Mouse (Mus musculus): Measurements from ENCODE around the gene Ttc28. TPM values are rescaled to one million over a fixed set of nuclear protein-coding genes. Genes with fewer than 3 reads are reported as not detected.
A peak's percentile ranks its signal among the peaks of the same experiment; 100 is the strongest.

The Ttc28 gene
- polyA plus RNA-seq, 1 experiment from 2014 or later: 11.7 TPM

DNA sequence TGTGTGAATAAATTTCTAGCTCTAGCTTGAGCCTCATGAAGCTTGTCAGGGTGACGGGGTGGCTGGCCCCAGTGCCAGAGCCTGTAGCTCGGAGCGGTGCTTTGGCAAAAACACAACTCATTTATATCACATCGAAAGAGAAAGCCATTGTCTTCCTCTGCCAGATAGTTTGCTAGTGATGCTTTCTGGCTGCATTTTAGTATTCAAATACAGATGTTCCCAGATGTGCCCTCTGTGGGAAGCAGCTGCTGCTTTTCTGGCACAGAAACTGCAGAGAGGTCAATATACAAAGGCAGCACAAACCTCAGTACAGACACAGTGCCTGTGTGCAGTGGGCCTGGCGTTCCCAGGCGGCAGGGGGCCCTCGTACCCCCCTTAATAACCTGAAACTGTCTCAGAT lies 300.0 kb downstream of the Ttc28 start:
- ATAC-seq (replicated peaks; ENCODE audit: insufficient number of reproducible peaks, low FRiP score, low TSS enrichment, low read depth): no peak
- Histone ChIP-seq H3K27ac (replicated peaks; ENCODE audit: low read depth, low read length) (no peak overlapping the region), H3K36me3 (replicated peaks; ENCODE audit: control insufficient read depth, insufficient read depth, low read depth, low read length) (no peaks in the 10 kb centered on the region), H3K4me3 (ENCODE audit: low read depth, low read length) (no peak overlapping the region), H3K9ac (replicated peaks; ENCODE audit: low read length) (no peak overlapping the region), H3K9me3 (replicated peaks; ENCODE audit: control insufficient read depth, low read length) (no peaks in the 10 kb centered on the region), H3K4me1 (ENCODE audit: control insufficient read depth, insufficient read depth, low read length) (peaks cover 6% of the 10 kb centered on the region), H3K27me3 (ENCODE audit: control insufficient read depth, insufficient read depth, low read length) (no peaks in the 10 kb centered on the region), H3K4me2 (ENCODE audit: low read depth, low read length) (no peak overlapping the region)
- no peak for DNase-seq (ENCODE audit: low spot score)
- 68% methylated on average over 7 of the region's 7 CpGs for WGBS

DNA sequence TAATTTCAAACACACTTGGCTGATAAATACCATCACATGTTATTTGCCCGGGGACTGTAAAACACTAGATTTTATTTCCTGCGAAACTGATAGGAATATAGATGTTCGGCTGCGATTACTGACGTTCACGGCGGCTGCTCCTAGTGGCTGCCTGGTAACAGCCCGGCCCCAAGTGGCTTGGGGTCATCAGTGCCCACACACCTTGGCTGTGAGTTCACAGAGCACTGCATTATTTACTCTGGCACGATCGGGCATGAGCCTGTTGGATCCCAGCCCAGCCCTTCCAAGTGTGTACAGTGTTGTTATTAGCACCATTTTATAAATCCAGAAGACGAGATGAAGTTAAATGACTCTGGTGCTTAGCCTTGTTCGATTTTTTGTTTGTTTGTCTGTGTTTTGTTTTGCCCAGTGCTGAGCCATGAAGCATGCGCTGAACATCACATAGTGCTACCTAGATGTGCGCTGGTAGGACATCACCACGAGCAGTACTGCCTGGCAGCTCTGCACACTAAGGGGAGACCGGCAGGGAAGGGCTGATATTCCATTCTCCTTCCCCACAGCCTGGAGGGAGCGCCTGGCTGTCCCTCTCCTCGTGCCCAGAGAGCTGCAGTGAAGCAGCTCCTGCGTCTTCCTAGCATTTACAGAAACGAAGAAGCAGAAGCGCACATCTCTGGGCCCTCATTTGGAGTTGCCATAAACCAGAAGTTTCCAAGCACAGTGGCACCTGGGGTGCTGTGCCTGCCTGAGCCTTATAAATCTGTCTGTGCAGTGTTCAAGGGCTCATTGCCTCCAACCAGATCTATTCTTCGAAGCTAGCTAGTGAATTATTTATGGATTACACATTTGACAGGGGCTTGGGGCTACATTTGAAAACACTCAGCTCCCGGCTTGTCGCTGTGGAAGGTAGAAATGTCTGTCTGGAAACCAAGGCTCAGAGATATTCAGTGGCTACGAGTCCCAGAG lies 300.8 kb downstream of the Ttc28 start:
- 78% methylated on average over 25 of the region's 25 CpGs for WGBS
- H3K9me3 ChIP-seq (replicated peaks; ENCODE audit: control insufficient read depth, low read length): no peaks in the 10 kb centered on the region
- no peak overlapping the region for H3K4me3 ChIP-seq (ENCODE audit: low read depth, low read length)
- H3K4me2 ChIP-seq (ENCODE audit: low read depth, low read length): no peak overlapping the region
- peaks cover 6% of the 10 kb centered on the region for H3K4me1 ChIP-seq (ENCODE audit: control insufficient read depth, insufficient read depth, low read length)
- H3K27ac ChIP-seq (replicated peaks; ENCODE audit: low read depth, low read length): no peak overlapping the region
- H3K9ac ChIP-seq (replicated peaks; ENCODE audit: low read length): peak overlapping the region; percentile 19; the same call in 1 of the 2 replicates
- ATAC-seq (replicated peaks; ENCODE audit: insufficient number of reproducible peaks, low FRiP score, low TSS enrichment, low read depth): no peak
- H3K36me3 ChIP-seq (replicated peaks; ENCODE audit: control insufficient read depth, insufficient read depth, low read depth, low read length): no peaks in the 10 kb centered on the region
- no peak for DNase-seq (ENCODE audit: low spot score)
- H3K27me3 ChIP-seq (ENCODE audit: control insufficient read depth, insufficient read depth, low read length): no peaks in the 10 kb centered on the region

GRCm38 (mm10) chr5:111181204-111181912 lies 301.8 kb downstream of the Ttc28 start:
- Histone ChIP-seq H3K9me3 (replicated peaks; ENCODE audit: control insufficient read depth, low read length) (no peaks in the 10 kb centered on the region), H3K4me1 (ENCODE audit: control insufficient read depth, insufficient read depth, low read length) (peaks cover 4% of the 10 kb centered on the region; the same call in 1 of the 2 replicates), H3K27ac (replicated peaks; ENCODE audit: low read depth, low read length) (no peak overlapping the region), H3K27me3 (ENCODE audit: control insufficient read depth, insufficient read depth, low read length) (no peaks in the 10 kb centered on the region), H3K4me3 (ENCODE audit: low read depth, low read length) (no peak overlapping the region), H3K36me3 (replicated peaks; ENCODE audit: control insufficient read depth, insufficient read depth, low read depth, low read length) (no peaks in the 10 kb centered on the region), H3K9ac (replicated peaks; ENCODE audit: low read length) (peak overlapping the region; percentile 19; the same call in 1 of the 2 replicates), H3K4me2 (ENCODE audit: low read depth, low read length) (no peak overlapping the region)
- DNase-seq (ENCODE audit: low spot score): no peak
- WGBS: 77% methylated on average over 7 of the region's 7 CpGs
- ATAC-seq (replicated peaks; ENCODE audit: insufficient number of reproducible peaks, low FRiP score, low TSS enrichment, low read depth): no peak

DNA sequence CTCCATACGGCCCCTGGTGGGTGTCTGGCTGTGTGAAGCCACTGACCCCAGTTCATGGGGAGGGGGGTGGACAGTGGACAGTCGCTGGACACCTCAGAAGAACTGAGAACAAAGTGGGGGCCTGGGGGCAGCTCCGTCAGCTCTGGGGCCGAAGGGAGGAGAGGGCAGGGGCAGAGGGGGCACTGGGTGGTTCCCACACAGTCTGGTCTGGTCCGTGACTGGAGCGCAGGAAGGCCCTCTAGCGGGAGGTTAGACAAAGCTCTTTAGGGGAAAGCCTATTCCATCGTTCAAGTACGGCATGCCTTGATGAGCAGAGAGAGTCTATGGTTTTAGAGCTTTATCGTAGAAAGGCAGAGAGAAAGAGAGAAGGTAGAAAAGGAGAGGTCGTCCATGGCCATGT lies 307.0 kb downstream of the Ttc28 start:
- no peak overlapping the region; the same call in 1 of the 2 replicates for H3K9ac ChIP-seq (replicated peaks; ENCODE audit: low read length)
- DNase-seq (ENCODE audit: low spot score) (no peak), ATAC-seq (replicated peaks; ENCODE audit: insufficient number of reproducible peaks, low FRiP score, low TSS enrichment, low read depth) (no peak)
- no peak overlapping the region for H3K27ac ChIP-seq (replicated peaks; ENCODE audit: low read depth, low read length)
- 38% methylated on average over 11 of the region's 11 CpGs for WGBS
- H3K9me3 ChIP-seq (replicated peaks; ENCODE audit: control insufficient read depth, low read length): no peaks in the 10 kb centered on the region
- H3K4me1 ChIP-seq (ENCODE audit: control insufficient read depth, insufficient read depth, low read length): no peaks in the 10 kb centered on the region; the same call in 1 of the 2 replicates
- no peaks in the 10 kb centered on the region for H3K36me3 ChIP-seq (replicated peaks; ENCODE audit: control insufficient read depth, insufficient read depth, low read depth, low read length)
- no peaks in the 10 kb centered on the region for H3K27me3 ChIP-seq (ENCODE audit: control insufficient read depth, insufficient read depth, low read length)
- no peak overlapping the region for H3K4me2 ChIP-seq (ENCODE audit: low read depth, low read length)
- no peak overlapping the region for H3K4me3 ChIP-seq (ENCODE audit: low read depth, low read length)

- Histone ChIP-seq H3K4me3 (ENCODE audit: low read depth, low read length) (no peak overlapping the region), H3K9me3 (replicated peaks; ENCODE audit: control insufficient read depth, low read length) (no peaks in the 10 kb centered on the region), H3K4me1 (ENCODE audit: control insufficient read depth, insufficient read depth, low read length) (no peaks in the 10 kb centered on the region; the same call in 1 of the 2 replicates), H3K9ac (replicated peaks; ENCODE audit: low read length) (no peak overlapping the region), H3K36me3 (replicated peaks; ENCODE audit: control insufficient read depth, insufficient read depth, low read depth, low read length) (no peaks in the 10 kb centered on the region), H3K4me2 (ENCODE audit: low read depth, low read length) (no peak overlapping the region), H3K27ac (replicated peaks; ENCODE audit: low read depth, low read length) (no peak overlapping the region), H3K27me3 (ENCODE audit: control insufficient read depth, insufficient read depth, low read length) (no peaks in the 10 kb centered on the region)
- ATAC-seq (replicated peaks; ENCODE audit: insufficient number of reproducible peaks, low FRiP score, low TSS enrichment, low read depth) (no peak), DNase-seq (ENCODE audit: low spot score) (no peak)
- WGBS: 88% methylated on average over 9 of the region's 9 CpGs
Observed at GRCm38 (mm10) chr5:111191972-111192371, 312.4 kb downstream of the Ttc28 start.

DNA sequence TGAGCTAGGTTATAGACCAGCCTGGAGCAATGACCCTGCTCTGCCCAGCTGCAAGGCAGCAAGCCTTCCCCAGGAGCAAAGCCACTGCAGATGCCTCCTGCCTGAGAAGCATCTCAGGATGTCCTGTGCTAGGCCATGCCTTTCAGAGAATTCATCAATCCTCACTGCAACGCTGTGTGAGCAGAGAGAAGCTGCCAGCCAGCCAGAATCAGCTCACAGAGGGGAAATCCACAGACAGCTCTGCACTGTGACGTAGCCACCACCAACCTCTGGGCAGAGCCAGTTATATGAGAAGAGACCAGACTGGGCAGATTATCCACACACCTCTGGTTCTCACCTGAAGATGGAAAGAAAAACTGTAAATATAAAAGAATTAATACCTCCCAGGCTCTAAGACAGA lies 315.2 kb downstream of the Ttc28 start:
- Histone ChIP-seq H3K27me3 (ENCODE audit: control insufficient read depth, insufficient read depth, low read length) (no peaks in the 10 kb centered on the region), H3K4me2 (ENCODE audit: low read depth, low read length) (no peak overlapping the region), H3K27ac (replicated peaks; ENCODE audit: low read depth, low read length) (no peak overlapping the region), H3K4me1 (ENCODE audit: control insufficient read depth, insufficient read depth, low read length) (no peaks in the 10 kb centered on the region; the same call in 1 of the 2 replicates), H3K36me3 (replicated peaks; ENCODE audit: control insufficient read depth, insufficient read depth, low read depth, low read length) (no peaks in the 10 kb centered on the region), H3K9ac (replicated peaks; ENCODE audit: low read length) (no peak overlapping the region), H3K9me3 (replicated peaks; ENCODE audit: control insufficient read depth, low read length) (no peaks in the 10 kb centered on the region), H3K4me3 (ENCODE audit: low read depth, low read length) (no peak overlapping the region)
- DNase-seq (ENCODE audit: low spot score): no peak
- 83% methylated on average over 2 of the region's 2 CpGs for WGBS
- ATAC-seq (replicated peaks; ENCODE audit: insufficient number of reproducible peaks, low FRiP score, low TSS enrichment, low read depth): no peak

GRCm38 (mm10) chr5:111195488-111196485 lies 316.2 kb downstream of the Ttc28 start:
- Histone ChIP-seq H3K4me3 (ENCODE audit: low read depth, low read length) (no peak overlapping the region), H3K9me3 (replicated peaks; ENCODE audit: control insufficient read depth, low read length) (no peaks in the 10 kb centered on the region), H3K4me1 (ENCODE audit: control insufficient read depth, insufficient read depth, low read length) (peaks cover under 1% of the 10 kb centered on the region; the same call in 1 of the 2 replicates), H3K27me3 (ENCODE audit: control insufficient read depth, insufficient read depth, low read length) (no peaks in the 10 kb centered on the region), H3K4me2 (ENCODE audit: low read depth, low read length) (no peak overlapping the region), H3K36me3 (replicated peaks; ENCODE audit: control insufficient read depth, insufficient read depth, low read depth, low read length) (no peaks in the 10 kb centered on the region), H3K27ac (replicated peaks; ENCODE audit: low read depth, low read length) (no peak overlapping the region), H3K9ac (replicated peaks; ENCODE audit: low read length) (no peak overlapping the region)
- DNase-seq (ENCODE audit: low spot score) (no peak), ATAC-seq (replicated peaks; ENCODE audit: insufficient number of reproducible peaks, low FRiP score, low TSS enrichment, low read depth) (no peak)
- WGBS: 73% methylated on average over 11 of the region's 11 CpGs

Measured in embryonic facial prominence, embryonic 11.5 days (tissue).